Mouse (Mus musculus) liver, embryonic 14.5 days (tissue): ENCODE data around the gene Zfp799. TPM values are rescaled to one million over a fixed set of nuclear protein-coding genes. Genes with fewer than 3 reads are reported as not detected.

ENCODE experiments used
- ATAC-seq: fragments of 200-750 bp; cut with Nextera tagmentation; 2 replicates; pipeline ENCODE4 v1.8.0; 2017; ENCODE audit warnings: moderate number of reproducible peaks, mild to moderate bottlenecking, moderate library complexity; ENCODE audit not compliant: insufficient read depth
- DNase-seq, 3 experiments: peaks; one replicate each; pipeline ENCODE4 v3.0.0-alpha.2; 2012 to 2013; ENCODE audit warnings: low read depth in 3 of 3, low spot score in 3 of 3
- H3K27ac ChIP-seq: fragments of 300-500 bp; sonication (generic); 2 replicates; pipeline ENCODE4 v1.5.1; 2014; ENCODE audit warnings: moderate library complexity, mild to moderate bottlenecking, control low read depth, inconsistent platforms
- H3K27me3 ChIP-seq: fragments of 300-500 bp; sonication (generic); 2 replicates; pipeline ENCODE4 v1.6.1; 2014; ENCODE audit warnings: mild to moderate bottlenecking, low read length, moderate library complexity; ENCODE audit not compliant: control insufficient read depth, insufficient read depth
- H3K36me3 ChIP-seq: fragments of 300-500 bp; sonication (generic); replicated peaks from 2 replicates; pipeline ENCODE4 v1.6.1; 2014; ENCODE audit warnings: low read depth; ENCODE audit not compliant: control insufficient read depth, insufficient read depth
- H3K4me1 ChIP-seq, 2 experiments: fragments of 200-500 bp in 1 of 2; fragments of 300-500 bp in 1 of 2; sonication (generic) in 1 of 2; replicated peaks; 2 replicates each; pipeline ENCODE4 v1.6.1; 2012 to 2014; ENCODE audit warnings: antibody characterized with exemption in 1 of 2, inconsistent platforms in 1 of 2, low read length in 1 of 2; ENCODE audit not compliant: control insufficient read depth in 2 of 2, insufficient read depth in 2 of 2
- H3K4me2 ChIP-seq: fragments of 300-500 bp; sonication (generic); 2 replicates; pipeline ENCODE4 v1.6.1; 2014; ENCODE audit warnings: low read depth, mild to moderate bottlenecking, control low read depth, moderate library complexity
- H3K4me3 ChIP-seq, 2 experiments: fragments of 200-500 bp in 1 of 2; fragments of 300-500 bp in 1 of 2; sonication (generic) in 1 of 2; 2 replicates each; pipeline ENCODE4 v1.5.1; 2012 to 2014; ENCODE audit warnings: low read depth in 2 of 2, low read length in 2 of 2, mild to moderate bottlenecking in 2 of 2, control low read depth in 1 of 2, inconsistent platforms in 1 of 2, moderate library complexity in 1 of 2; ENCODE audit not compliant: insufficient read depth in 1 of 2
- H3K9ac ChIP-seq: fragments of 300-500 bp; sonication (generic); replicated peaks from 2 replicates; pipeline ENCODE4 v1.6.1; 2014; ENCODE audit warnings: mild to moderate bottlenecking, control low read depth, moderate library complexity
- H3K9me3 ChIP-seq: fragments of 300-500 bp; sonication (generic); 2 replicates; pipeline ENCODE4 v1.6.1; 2016; ENCODE audit warnings: low read length, mixed read lengths; ENCODE audit not compliant: control insufficient read depth
- CTCF ChIP-seq: IDR thresholded peaks from 2 replicates; pipeline ENCODE4 v1.5.1; 2016; ENCODE audit warnings: antibody characterized with exemption, low read depth, control low read depth
- EP300 ChIP-seq: IDR thresholded peaks from 2 replicates; pipeline ENCODE4 v1.6.1; 2016; ENCODE audit warnings: antibody characterized with exemption, low read depth
- WGBS: fragments of 180-500 bp; shearing (Covaris S2); extraction: QIAGEN DNeasy Blood & Tissue Kit; methylation state at CpG from one replicate; pipeline ENCODE4 v1.1.7; 2014; ENCODE audit not compliant: insufficient replicate concordance; 5-methylcytosine and 5-hydroxymethylcytosine counted together
- polyA plus RNA-seq, 2 experiments: library from polyadenylated mRNA; depleted of rRNA in 1 of 2; stranded (reverse) in 1 of 2; unstranded in 1 of 2; fragments of >200 nt; fragmentation: Nextera tagmentation in 1 of 2; extraction: Ambion mirVana in 1 of 2; gene quantifications; 2 replicates each; pipeline versions ENCODE4 v1.2.1 to v1.2.3; 2012 to 2014

Gene Zfp799
- polyA plus RNA-seq, 2 experiments, result 0.71 to 1.0 TPM

DNA sequence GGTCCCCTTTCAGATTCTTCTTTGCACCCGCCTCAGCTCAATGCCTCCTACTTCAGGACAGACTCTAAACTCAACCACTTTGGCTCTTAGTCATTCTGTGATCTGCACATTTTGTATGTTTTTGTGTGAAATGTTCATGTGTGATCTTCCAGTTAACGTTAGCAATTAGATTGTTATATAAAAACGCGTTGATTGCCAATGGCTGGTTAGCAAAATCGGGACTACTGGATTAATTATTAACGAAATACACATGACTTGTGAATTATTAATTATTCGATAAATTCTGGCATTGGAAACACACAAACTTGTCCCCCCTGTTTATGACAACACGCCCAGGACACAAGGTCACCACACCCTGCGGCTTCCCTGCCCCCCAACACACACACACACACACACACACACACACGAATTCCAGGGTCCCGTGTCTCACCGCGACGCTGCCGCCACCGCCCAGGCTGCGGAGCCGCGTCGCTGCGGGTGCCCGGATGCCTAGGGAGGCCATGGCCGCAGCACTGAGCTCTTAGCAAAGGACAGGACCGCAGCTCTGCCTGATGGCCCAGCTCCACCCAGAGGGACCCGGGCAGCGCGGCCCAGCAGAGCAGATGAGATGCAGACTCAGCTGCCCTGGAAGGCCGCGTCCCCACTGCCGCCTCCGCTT, 42.5 kb downstream of the Zfp799 start:
- H3K9ac ChIP-seq, result peak overlapping the region; percentile 91
- peak overlapping the region; percentile 82 for H3K27ac ChIP-seq
- H3K27me3 ChIP-seq, result no peaks in the 10 kb centered on the region
- DNase-seq, result peak; percentile 34 to 38 (median 35)
- H3K36me3 ChIP-seq, result peaks cover 30% of the 10 kb centered on the region
- H3K9me3 ChIP-seq, result no peaks in the 10 kb centered on the region
- peak overlapping the region; percentile 65 for H3K4me2 ChIP-seq
- H3K4me3 ChIP-seq, result peak overlapping the region; percentile 90 to 96
- no peak for TF ChIP-seq CTCF
- no peak for TF ChIP-seq EP300
- H3K4me1 ChIP-seq, result peaks cover 11 to 14% of the 10 kb centered on the region in 2 experiments
- ATAC-seq, result peak; percentile 89
- WGBS, result 1% methylated on average over 31 of the region's 31 CpGs

DNA sequence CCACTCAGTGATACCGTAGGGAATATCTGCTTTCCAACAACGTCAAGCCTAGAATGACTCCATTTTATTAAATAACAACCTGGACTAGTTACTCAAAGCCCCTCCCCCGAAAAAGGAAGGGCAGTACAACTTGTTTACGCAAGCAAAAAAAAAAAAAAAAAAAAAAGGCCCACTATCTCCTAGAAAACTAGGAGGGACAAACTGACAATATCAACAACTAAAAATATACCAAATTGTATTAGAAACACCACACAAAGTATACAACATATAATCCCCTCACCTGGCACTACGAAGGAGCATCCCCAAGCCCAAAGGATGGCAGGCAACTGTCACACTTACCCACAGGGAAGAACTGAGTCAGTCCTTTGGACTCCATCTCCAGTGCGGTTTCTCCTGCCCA, 43.1 kb downstream of the Zfp799 start:
- TF ChIP-seq EP300 (no peak), CTCF (no peak)
- Histone ChIP-seq H3K9ac (peak overlapping the region; percentile 91), H3K36me3 (peaks cover 30% of the 10 kb centered on the region), H3K4me3 (peak overlapping the region; percentile 90 to 96), H3K4me1 (peaks cover 11 to 14% of the 10 kb centered on the region in 2 experiments), H3K9me3 (no peaks in the 10 kb centered on the region), H3K4me2 (peak overlapping the region; percentile 65), H3K27ac (no peak overlapping the region), H3K27me3 (no peaks in the 10 kb centered on the region)
- DNase-seq, result no peak
- ATAC-seq, result no peak
- 49% methylated on average over 6 of the region's 6 CpGs for WGBS

DNA sequence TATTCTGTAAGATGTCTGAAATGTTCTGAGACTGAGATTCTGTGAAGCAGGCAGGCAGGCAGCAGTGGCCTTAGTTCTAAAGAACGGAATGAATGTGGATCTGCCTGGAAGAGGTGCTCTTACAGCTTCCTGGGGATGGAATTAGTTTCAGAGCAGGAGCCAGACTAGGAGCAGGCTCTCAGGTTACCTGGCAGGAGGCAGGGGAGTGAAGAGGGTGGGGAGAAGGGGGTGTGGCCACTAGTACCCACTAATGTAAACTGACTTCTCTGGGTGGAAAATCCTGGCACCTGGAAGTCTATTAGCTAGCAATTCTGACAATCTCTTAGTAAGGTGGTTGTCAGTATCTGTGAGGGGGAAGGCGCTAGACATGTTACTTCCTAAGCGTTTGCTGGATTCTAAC, 44.4 kb downstream of the Zfp799 start:
- H3K36me3 ChIP-seq, result peaks cover 30% of the 10 kb centered on the region
- no peak overlapping the region for H3K4me2 ChIP-seq
- no peak overlapping the region for H3K4me3 ChIP-seq
- peaks cover 11 to 14% of the 10 kb centered on the region in 2 experiments for H3K4me1 ChIP-seq
- no peaks in the 10 kb centered on the region for H3K9me3 ChIP-seq
- 84% methylated on average over 3 of the region's 3 CpGs for WGBS
- ATAC-seq (no peak), DNase-seq (no peak)
- no peak for TF ChIP-seq EP300
- TF ChIP-seq CTCF, result no peak
- H3K27me3 ChIP-seq, result no peaks in the 10 kb centered on the region
- no peak overlapping the region for H3K27ac ChIP-seq
- no peak overlapping the region for H3K9ac ChIP-seq

DNA sequence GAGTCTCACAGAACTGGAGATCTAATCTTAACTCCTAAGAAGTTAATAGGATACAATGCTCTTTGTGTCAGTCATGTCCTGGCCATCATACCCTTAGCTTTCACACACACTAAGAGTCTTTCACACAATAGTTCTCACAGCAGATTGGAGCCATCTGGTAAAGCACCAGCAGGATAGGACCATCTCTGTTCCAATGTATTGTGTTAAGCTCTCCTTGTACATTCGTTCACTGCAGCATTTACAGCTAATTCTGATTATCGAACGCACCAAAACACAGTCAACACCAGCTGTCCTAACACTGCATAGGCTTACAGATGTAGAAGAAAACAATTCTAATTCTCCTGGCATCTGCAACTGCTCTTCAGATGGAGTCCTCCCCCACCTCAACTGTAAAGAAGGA, 52.5 kb downstream of the Zfp799 start:
- 88% methylated on average over 3 of the region's 3 CpGs for WGBS
- Histone ChIP-seq H3K27me3 (no peaks in the 10 kb centered on the region), H3K4me2 (no peak overlapping the region), H3K9me3 (no peaks in the 10 kb centered on the region), H3K4me3 (no peak overlapping the region), H3K36me3 (peaks cover 57% of the 10 kb centered on the region), H3K27ac (no peak overlapping the region), H3K4me1 (no peaks in the 10 kb centered on the region), H3K9ac (no peak overlapping the region)
- DNase-seq (no peak), ATAC-seq (no peak)
- TF ChIP-seq CTCF (no peak), EP300 (no peak)

DNA sequence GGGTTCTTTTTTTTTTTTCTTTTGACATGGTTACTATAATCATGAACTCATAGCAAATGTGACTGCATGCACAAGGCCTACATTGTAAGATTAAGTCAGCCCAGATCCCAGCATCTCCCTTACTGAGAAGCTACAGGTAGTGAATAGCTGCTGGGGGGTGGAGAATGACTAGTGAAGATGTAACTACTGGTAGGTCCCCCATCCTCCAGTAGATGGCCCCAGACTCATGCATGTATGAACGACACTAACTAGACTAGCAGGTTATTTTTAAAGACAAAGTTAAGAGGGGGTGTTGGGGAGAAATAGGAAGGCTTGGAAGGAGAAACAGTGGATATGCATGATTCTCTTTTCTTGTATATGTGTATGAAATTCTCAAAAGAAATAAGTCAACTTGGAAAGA, 58.8 kb downstream of the Zfp799 start:
- Histone ChIP-seq H3K27me3 (no peaks in the 10 kb centered on the region), H3K4me2 (no peak overlapping the region), H3K27ac (no peak overlapping the region), H3K9me3 (no peaks in the 10 kb centered on the region), H3K4me3 (no peak overlapping the region), H3K9ac (no peak overlapping the region), H3K4me1 (no peaks in the 10 kb centered on the region), H3K36me3 (peaks cover 64% of the 10 kb centered on the region)
- WGBS, result 54% methylated on average over 1 of the region's 1 CpGs
- DNase-seq, result no peak
- ATAC-seq, result no peak
- no peak for TF ChIP-seq EP300
- 0 out of 2 replicates have a peak, but pooled peaks have one; percentile 19 for TF ChIP-seq CTCF
